In the genomic region with DNA sequence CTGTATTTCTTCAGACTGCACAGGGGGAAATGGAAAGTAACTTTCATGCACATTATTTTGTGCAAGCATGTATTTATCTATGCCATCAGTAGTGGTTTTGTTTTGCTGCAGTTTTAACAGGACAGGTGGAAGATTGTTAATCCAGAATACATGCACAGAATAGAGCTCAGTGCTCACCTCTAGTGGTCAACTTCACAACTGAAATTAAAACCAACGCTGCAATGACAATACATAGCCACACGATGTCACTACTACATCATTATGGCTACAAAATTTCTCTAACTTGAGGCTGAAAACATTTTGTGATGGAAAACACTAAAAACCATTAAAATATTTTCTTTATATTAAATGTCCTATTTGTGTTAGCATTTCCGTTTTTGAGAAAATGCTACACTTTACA, we compare ENCODE assay signal across 9 mouse cellular contexts. TPM values are rescaled to one million over a fixed set of nuclear protein-coding genes. Genes with fewer than 3 reads are reported as not detected.
DNase-seq lines count a peak whose midpoint lies in the region; ATAC-seq and TF ChIP-seq lines count a peak whose summit lies in the region.
"Had no signal": no experiment of that assay in that cellular context is flagged by ENCODE, and none has a peak within 500 bp of the region (broad histone marks: within the 10 kb centered on the region; RNA-seq: fewer than 3 reads in every experiment).

No protein-coding gene starts in this region.

- POLR2A ChIA-PET in Patski (lab: Charles Lee), result no interaction called here

- no peak overlapping the region for H3K27ac ChIP-seq in heart, embryonic 12.5 days (ENCODE audit: poor library complexity, severe bottlenecking)
- no peak overlapping the region for H3K27ac ChIP-seq in layer of hippocampus, adult 2 months
- H3K27ac ChIP-seq in midbrain, embryonic 13.5 days, result no peak overlapping the region
- H3K27ac ChIP-seq: liver, embryonic 13.5 days had no signal

- peak; percentile 83 for TF ChIP-seq CTCF in Patski (IDR thresholded peaks at IDR 0.05)
- peak; percentile 97 for TF ChIP-seq CTCF in layer of hippocampus, adult 2 months (conservative IDR thresholded peaks at IDR 0.05)

- no peak overlapping the region for H3K4me3 ChIP-seq in heart, embryonic 12.5 days
- H3K4me3 ChIP-seq in layer of hippocampus, adult 2 months, result no peak overlapping the region
- H3K4me3 ChIP-seq in midbrain, embryonic 13.5 days (replicated peaks), result no peak overlapping the region
- H3K4me3 ChIP-seq: liver, embryonic 13.5 days had no signal

- CTCF ChIA-PET in Patski (lab: Charles Lee), result interaction anchor here (0.6 to 1.6 kb wide), 5 partner anchors 12 to 103 kb away, joined by 4 to 6 read pairs (median 5); no protein-coding TSS in a partner anchor

- H3K27me3 ChIP-seq in heart, embryonic 12.5 days (replicated peaks), result no peaks in the 10 kb centered on the region; the same call in 1 of the 2 replicates
- H3K27me3 ChIP-seq in Patski, result peaks cover 15% of the 10 kb centered on the region
- H3K27me3 ChIP-seq in midbrain, embryonic 13.5 days, result peaks cover 14% of the 10 kb centered on the region
- H3K27me3 ChIP-seq: liver, embryonic 13.5 days had no signal

- H3K9ac ChIP-seq in heart, embryonic 12.5 days, result no peak overlapping the region
- no peak overlapping the region for H3K9ac ChIP-seq in midbrain, embryonic 13.5 days (replicated peaks)
- H3K9ac ChIP-seq: liver, embryonic 13.5 days had no signal

- in situ Hi-C loops in Patski (cut with MboI; ENCODE audit: low pct_unique_long_range_greater_than_20kb), result no loop called here

- H3K9me3 ChIP-seq in heart, embryonic 12.5 days (replicated peaks), result no peaks in the 10 kb centered on the region
- no peaks in the 10 kb centered on the region for H3K9me3 ChIP-seq in midbrain, embryonic 13.5 days
- H3K9me3 ChIP-seq: liver, embryonic 13.5 days had no signal

- WGBS in heart, embryonic 12.5 days, result 5% methylated on average over 3 of the region's 3 CpGs
- 12% methylated on average over 3 of the region's 3 CpGs for WGBS in midbrain, embryonic 13.5 days

- no peak for ATAC-seq in heart, embryonic 12.5 days (ENCODE audit: insufficient number of reproducible peaks, low FRiP score)
- no peak for ATAC-seq in Patski
- ATAC-seq in midbrain, embryonic 13.5 days, result 0 out of 2 replicates have a peak, but pooled peaks have one; percentile 37

- H3K4me1 ChIP-seq in heart, embryonic 12.5 days (replicated peaks), result no peaks in the 10 kb centered on the region
- H3K4me1 ChIP-seq in midbrain, embryonic 13.5 days (replicated peaks), result no peaks in the 10 kb centered on the region
- H3K4me1 ChIP-seq: liver, embryonic 13.5 days had no signal

- H3K36me3 ChIP-seq in heart, embryonic 12.5 days, result no peaks in the 10 kb centered on the region
- H3K36me3 ChIP-seq in midbrain, embryonic 13.5 days, result no peaks in the 10 kb centered on the region
- H3K36me3 ChIP-seq: liver, embryonic 13.5 days had no signal

- DNase-seq in heart, adult 18-20 months, result peak; percentile 25 to 55
- DNase-seq in 416B (ENCODE audit: low read depth) (peak; percentile 59), Patski (ENCODE audit: low read depth, low spot score) (no peak)
- peak; percentile 31 for DNase-seq in embryo, embryonic 11.5 days (ENCODE audit: low read depth, low spot score)
- DNase-seq in layer of hippocampus, adult 2 months (ENCODE audit: low spot score in 2 of 2), result peak; percentile 20 to 38
- no peak for DNase-seq in urinary bladder, postnatal 4 days (ENCODE audit: low spot score in 2 of 2)
- DNase-seq: liver, embryonic 13.5 days had no signal

- no peak overlapping the region for H3K4me2 ChIP-seq in heart, embryonic 12.5 days
- no peak overlapping the region for H3K4me2 ChIP-seq in midbrain, embryonic 13.5 days (replicated peaks)
- H3K4me2 ChIP-seq: liver, embryonic 13.5 days had no signal

RNA-seq across cellular contexts. Expression of a gene that starts 3.6 kb away (rescaled TPM):
- not detected for total RNA-seq in heart, adult 18-20 months (2021)
- polyA plus RNA-seq in heart, embryonic 12.5 days (2016; fragmentation: Nextera tagmentation; extraction: Ambion mirVana), result not detected in 2 replicates
- polyA plus RNA-seq in Patski (2021), result not detected
- total RNA-seq in layer of hippocampus, adult 2 months (2021), result under 1 TPM; 0.52 to 0.67 TPM
- 0.03 TPM in 2 replicates for polyA plus RNA-seq in midbrain, embryonic 13.5 days (2015; fragmentation: Nextera tagmentation; extraction: Ambion mirVana)
- polyA plus RNA-seq: liver, embryonic 13.5 days had no signal

RNA-seq across cellular contexts. Expression of a gene that starts 26.3 kb away (rescaled TPM):
- 1 to 10 TPM; 6.0 to 7.7 TPM for total RNA-seq in heart, adult 18-20 months (2021)
- polyA plus RNA-seq in heart, embryonic 12.5 days (2016; fragmentation: Nextera tagmentation; extraction: Ambion mirVana), result 10.8 TPM in 2 replicates
- polyA plus RNA-seq in Patski (2021), result 13.8 TPM
- 10 to 100 TPM; 26.7 to 27.8 TPM for total RNA-seq in layer of hippocampus, adult 2 months (2021)
- 12.5 and 14.6 TPM in 2 replicates for polyA plus RNA-seq in midbrain, embryonic 13.5 days (2015; fragmentation: Nextera tagmentation; extraction: Ambion mirVana)

Comparison
In these comparisons a context has a peak if more than half of its experiments do, and no peak if none do; other contexts are left out.
1. DNase-seq: peak in heart, adult 18-20 months (2 of 2), 416B (single experiment), embryo, embryonic 11.5 days (single experiment) and layer of hippocampus, adult 2 months (2 of 2); none in Patski (single experiment) and urinary bladder, postnatal 4 days (0 of 2).